Mouse (Mus musculus) embryo, embryonic 10.5 days (tissue): ENCODE measurements around the gene P2ry4.

Experiments used
- DNase-seq: peaks from one replicate; pipeline ENCODE4 v3.0.0-alpha.2; 2015; ENCODE audit warnings: low spot score

Gene P2ry4

DNA sequence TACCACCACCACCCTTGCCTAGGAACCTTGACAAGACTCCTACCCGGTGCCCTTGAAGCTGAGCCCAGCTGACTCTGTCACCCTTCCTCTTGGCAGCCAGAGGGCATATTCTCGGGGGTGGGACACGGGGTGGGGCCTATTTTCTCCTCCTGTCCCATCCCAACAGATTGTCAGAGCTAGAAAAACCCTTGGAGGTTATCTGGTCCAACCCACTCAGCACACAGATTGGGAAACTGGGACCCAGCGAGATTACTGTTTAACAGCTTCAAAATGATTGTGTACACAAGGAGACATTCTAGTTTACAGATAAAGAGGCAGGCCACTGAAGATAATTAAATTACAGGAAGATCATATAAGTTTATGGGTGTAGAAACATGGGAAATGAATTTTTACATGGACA is at the start of gene P2ry4:
Gene P2ry4, minus strand, starts transcription at position 79 of the 400 bp plus-strand sequence.
- no peak for DNase-seq

DNA sequence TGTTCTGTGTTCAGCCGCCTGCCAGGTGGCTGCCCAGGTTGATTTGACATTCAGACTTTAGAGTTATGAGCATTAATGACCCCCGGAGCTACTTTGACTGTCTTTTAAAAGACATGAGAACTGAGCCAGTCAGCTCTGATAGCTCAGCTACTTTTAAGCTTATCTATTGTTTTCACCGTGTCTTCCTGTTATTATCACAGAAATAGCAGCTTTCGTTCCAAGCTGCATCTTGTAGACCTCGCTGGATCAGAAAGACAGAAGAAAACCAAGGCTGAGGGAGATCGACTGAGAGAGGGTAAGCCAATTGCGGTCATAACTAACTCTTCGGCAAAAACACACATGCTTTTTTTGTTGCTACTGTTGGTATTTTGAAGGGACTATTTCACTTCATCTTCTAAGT is 43.8 kb upstream of the P2ry4 start:
- DNase-seq: no peak

DNA sequence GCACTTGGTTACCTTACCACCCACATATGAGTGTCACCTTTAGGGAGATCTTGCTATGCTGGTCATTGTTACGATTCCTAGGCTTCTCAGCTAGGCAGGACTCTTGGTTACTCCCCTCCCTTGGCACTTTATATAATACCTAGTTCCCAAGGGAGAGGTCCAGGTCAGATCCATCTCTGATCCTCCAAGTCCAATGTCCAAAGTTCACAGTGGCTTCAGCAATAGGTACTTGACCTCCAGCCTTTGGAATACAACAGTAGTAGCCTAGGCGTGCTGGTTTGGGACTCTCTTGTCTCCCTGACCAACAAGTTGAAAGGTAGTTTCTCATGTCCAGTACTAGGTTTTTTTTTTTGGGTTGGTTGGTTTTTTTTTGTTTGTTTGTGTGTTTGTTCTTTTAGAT is 34.4 kb upstream of the P2ry4 start:
- no peak for DNase-seq

DNA sequence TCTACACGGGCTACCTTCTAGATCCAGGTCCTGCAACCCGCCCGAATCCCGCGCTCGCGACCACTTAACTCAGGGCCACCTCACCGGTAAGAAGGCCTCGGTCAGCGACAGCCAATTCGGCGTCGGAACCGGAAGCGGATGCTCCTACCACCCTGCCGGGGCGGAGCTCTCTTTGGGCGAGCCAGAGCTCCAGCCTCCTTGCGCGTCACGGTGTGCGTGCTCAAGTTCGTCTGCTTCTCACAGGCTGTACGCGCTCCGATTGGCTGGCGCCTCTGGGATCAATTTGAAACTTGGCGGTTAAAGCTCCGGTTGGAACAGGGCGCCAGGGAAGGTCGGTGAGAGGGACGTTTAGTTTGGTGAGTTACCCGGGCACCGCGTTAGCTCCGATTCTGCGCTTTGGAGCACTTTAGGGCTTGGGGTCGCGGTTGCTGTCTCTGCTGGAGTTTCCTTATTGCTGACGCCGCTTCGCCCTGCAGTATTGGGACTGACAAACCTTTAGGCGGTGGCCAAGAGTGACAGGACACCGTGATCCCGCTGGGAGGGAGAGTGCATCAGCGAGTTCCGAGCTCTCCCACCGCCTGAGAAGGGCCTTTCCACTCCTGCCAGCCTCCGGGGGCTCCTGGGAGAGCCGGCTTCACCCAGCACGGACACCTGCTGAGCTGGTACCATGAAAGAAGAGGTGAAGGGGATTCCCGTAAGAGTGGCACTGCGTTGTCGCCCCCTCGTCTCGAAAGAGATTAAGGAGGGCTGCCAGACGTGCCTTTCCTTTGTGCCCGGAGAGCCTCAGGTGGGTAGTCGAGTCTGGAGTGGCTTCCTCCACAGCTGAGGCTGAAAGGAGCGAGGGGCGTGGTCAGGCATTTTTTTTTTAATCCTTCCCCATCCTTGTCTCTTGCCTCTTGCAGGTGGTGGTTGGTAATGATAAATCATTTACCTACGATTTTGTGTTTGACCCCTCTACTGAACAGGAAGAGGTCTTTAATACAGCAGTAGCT is 31.4 kb upstream of the P2ry4 start, which contains the start of gene Pdzd11:
Gene Pdzd11, minus strand, starts transcription at position 767 of the 992 bp plus-strand sequence.
- peak; percentile 95 for DNase-seq

DNA sequence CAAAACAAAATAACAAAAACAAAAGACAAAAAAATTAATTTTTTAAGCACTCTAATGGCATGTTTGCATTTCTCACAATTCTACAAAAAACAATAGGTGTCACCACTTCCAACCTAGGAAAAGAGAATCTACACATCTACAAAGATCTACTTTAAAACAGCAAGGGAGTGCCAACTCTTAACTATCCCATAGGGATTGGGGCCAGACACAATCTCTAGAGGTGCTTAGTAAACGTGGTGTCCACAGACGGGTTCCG is 30.8 kb upstream of the P2ry4 start, which contains the start of gene Kif4:
Gene Kif4, plus strand, starts transcription at position 192 of the 256 bp plus-strand sequence.
- no peak for DNase-seq

DNA sequence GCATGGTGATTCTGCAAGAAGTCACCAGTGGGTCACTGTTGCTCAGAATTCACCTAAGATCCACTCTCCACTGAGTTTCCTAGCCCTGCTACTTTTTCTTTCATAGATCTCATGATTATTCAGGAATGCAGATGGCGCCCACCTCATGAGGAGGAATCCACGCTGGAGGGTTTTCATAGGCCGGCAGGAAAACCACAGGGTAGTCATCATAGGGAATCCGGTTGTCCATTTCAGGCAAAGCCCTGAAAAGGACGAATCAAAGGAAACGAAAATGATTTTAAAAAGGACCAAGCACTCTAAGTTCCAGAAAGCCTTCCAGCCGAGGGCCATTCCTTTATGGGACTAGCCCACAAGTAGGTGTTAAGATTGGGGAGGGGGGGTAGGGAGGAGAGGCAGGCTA is 30.5 kb upstream of the P2ry4 start:
- DNase-seq: peak; percentile 12

DNA sequence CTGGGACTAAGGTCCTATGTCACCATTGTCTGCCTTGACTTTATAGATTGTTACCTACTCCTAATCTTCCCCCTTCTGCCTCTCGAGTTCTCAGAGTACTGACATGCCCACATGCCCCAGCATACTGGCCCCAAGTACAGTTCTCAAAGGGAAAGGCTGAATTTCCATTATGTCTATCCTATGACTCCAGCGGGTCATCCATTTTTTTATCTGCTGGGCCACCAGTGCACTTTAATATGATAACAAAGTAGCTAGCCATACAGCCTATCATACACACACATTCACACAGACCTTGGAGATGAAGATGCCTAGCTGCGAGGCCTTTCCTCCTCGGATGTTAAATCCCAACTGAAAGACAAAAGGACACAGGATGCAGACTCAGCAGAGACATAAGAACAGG is 29.6 kb upstream of the P2ry4 start:
- DNase-seq: no peak

DNA sequence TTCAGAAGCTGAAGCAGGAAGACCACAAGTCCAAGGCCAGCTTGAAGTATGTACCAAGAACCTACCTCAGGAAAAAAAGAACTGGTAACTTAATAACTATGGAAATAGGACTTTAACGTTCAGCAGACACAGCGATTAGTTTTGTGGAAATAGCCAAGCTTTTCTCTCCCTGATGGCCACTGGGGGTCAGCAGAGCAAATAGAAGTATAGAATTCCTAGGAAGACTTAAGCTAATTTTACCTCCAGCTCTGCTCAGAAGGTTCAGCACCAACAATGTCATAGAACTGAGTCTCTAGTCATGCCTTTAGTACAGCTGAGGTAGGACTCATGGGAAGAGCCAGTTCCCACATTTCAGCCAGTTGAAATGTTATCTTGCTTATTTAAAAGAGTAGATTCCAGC is 26.7 kb upstream of the P2ry4 start:
- peak; percentile 2 for DNase-seq

DNA sequence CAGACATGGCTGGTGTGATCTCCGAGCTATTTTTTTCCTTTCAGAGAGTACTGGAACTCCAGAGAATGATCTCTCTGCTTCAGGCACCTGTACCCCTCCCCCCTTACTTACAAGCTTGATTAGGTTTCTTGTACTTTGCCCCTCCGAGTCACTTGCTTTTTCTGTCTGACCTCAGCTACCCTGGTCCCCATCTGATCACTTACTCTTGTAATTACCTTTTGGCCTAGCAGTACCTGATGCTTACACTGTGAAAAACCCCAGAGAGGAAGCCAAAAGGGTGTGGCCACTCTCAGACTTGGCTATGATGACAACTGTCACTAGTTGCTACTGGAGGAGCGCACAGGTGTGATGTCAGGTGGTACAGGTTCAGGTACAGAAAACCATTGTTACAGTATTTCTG is 23.8 kb upstream of the P2ry4 start:
- DNase-seq: no peak

DNA sequence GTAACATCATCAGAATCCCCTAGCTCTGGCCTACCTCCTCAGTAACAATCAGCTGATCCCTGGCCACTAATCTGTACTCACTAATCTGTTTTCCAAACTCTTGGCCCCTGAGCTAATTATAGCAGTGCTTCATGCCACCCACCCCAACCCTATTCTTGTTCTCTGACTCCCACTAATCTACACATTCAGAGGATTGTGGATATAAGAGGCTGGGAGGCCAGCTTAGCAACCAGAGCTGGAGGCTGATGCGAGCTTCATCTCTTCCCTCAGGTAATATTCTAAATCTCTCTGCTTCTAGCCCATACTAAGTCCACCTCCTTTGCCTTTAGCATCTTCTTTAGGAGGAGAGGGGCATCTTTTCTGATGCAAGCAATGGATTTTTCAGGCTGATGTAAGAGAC is 10.6 kb upstream of the P2ry4 start, which contains the start of gene Arr3:
Gene Arr3, plus strand, starts transcription at position 184 of the 400 bp plus-strand sequence.
- DNase-seq: no peak

DNA sequence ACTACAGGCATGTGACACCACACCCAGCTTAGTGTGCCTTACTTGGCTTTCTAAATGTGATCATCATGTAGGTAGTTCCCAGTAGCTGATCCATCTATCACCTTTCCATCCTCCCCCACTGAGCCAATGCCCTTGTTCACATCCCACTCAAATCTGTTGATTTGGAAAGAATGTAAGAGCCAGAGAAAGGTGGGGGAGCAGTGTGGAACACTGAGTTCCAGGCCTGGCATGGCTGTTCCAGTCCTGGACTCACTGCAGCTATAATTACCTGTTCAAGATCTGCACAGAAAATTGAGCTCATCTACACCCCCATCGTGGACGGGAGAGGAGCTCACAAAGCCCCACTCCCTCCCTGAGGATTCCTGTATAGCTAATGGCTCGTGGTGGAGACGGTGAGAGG is 5.1 kb upstream of the P2ry4 start:
- DNase-seq: no peak

DNA sequence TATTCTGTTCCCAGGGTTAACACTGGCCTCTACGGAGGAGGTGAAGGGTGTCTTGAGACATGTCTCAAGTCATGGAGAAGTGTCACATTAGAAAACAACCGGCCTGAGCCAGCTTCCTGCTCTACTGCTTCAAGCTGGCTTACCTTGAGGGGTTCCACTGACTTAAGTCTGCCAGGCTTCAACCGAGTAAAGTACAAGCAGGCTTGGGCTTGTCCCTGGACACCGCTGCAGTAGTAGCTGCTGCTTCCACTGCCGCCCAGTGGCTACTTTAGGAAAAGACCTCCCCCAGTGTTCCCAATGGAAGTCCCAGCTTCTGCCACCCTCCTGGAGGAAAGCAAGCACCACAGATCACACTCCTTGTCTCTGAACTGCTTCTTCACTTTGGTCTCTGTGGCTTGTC is 2.8 kb upstream of the P2ry4 start:
- DNase-seq: peak; percentile 54

DNA sequence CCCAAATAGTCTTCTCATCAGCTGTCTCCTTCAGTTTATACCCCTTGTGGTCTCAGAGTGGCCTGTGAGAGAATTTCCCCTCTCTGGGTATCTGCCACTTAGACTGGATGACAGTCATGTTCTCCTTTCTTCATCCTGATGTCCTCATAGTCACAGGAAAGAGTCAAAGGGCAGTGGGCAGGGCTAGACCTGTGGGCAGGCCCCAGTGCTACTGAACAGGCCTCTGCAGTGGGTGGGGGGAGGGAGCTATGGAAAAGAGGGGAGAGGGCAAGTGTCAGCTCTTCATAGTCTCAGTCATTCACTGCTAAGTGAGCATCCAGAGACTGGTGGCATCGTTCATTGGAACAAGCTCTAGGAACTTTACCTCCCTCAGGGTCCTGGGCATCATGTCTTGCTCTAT is 22.7 kb downstream of the P2ry4 start, which contains the start of gene Awat1:
Gene Awat1, plus strand, starts transcription at position 301 of the 400 bp plus-strand sequence.
- no peak for DNase-seq

DNA sequence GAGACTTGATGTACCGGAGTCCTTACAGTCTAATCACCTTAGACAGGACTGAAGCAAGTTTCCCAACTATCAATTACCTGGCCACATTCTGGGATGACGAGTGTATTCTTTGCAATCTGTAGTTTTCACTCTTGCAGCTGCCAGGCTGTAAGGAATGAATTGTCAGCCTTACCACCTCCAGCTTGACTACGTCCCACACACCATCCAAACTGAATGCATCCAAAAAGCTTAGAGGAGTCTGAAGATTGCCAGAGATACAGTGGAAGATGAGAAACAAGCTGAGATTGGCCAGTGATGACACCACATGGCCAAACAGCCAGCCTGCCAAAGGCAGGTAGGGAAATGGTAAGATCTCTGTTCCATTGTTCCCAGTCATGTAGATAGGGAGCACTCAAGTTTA is 29.0 kb downstream of the P2ry4 start:
- DNase-seq: no peak

DNA sequence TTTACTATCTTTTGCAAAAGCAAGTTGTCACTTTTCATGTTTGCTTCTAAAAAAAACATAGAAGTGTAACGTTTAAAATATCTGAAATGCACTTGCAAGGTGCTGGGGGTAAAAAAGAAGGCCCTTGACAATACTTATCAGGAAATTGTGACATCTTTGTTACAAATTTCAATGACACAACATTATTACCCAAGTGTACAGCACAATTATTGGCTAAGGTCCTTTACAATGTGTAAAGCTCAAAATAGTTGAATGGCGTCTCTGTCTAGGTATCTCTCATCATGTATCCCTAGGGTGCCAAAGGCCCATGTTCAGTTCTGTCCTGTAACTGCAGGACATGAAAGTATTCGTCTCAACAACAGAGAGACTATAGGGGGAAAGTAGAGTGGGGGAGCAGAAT is 38.6 kb downstream of the P2ry4 start:
- no peak for DNase-seq
